Mouse (Mus musculus) megakaryocyte, embryonic 14.5 days (primary cell): ENCODE measurements around the gene Hist1h2bg.

Experiments used
- FLI1 ChIP-seq: IDR thresholded peaks from 2 replicates; pipeline ENCODE4 v1.6.1; 2012; ENCODE audit warnings: low read length, inconsistent platforms, mixed read lengths
- GATA1 ChIP-seq: IDR thresholded peaks from 3 replicates; pipeline ENCODE4 v1.6.1; 2012; ENCODE audit warnings: mixed read lengths, low read length, inconsistent platforms, borderline replicate concordance

- TF ChIP-seq GATA1 (no peak), FLI1 (no peak)
These were observed 11.2 kb downstream of the Hist1h2bg start for GRCm38 (mm10) chr13:23582219-23583056.
